Mouse (Mus musculus): ENCODE measurements around the gene Nol10.

Nol10 gene

DNA sequence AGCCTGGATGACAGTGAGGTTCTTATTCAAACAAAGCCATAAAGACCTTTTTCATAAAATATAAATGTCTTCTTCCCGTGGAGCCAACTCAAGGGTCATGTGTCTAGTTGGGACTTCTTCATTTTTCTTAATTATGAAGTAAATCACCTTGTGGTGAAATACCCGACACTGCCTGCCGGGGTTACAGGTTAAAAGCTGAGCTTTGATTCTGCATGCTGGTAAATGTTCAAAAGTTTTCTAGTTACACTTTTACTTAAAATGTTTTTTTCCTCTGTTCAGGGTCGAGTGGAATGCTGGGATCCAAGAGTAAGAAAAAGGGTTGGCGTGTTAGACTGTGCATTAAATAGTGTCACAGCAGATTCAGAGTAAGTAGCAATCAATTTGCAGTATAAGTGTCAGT, 14.1 kb downstream of the Nol10 start:
- in situ Hi-C loops (cut with MseI, MboI), result no loop called here

GRCm38 (mm10) chr12:17366981-17367380, 18.7 kb downstream of the Nol10 start:
- in situ Hi-C loops (cut with MseI, MboI), result no loop called here

DNA sequence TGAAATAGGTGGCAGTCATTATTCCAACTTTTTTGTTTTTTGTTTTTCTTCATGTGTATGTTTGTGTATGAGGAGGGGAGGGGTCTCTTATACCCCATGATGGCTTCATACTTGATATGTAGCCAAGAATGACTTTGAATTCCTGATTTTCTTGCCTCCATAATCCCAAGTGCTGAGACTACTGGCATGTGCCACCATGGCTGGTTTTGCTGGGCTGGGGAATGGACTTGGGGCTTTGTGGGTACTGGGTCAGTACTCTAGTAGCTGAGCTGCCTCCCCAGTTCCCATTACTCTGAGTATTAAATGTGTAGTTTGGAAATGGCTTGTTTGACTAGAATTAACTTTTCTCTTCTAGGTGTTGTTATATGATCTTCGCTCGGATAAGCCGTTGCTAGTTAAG, 20.9 kb downstream of the Nol10 start:
- in situ Hi-C loops (cut with MseI, MboI), result no loop called here

DNA sequence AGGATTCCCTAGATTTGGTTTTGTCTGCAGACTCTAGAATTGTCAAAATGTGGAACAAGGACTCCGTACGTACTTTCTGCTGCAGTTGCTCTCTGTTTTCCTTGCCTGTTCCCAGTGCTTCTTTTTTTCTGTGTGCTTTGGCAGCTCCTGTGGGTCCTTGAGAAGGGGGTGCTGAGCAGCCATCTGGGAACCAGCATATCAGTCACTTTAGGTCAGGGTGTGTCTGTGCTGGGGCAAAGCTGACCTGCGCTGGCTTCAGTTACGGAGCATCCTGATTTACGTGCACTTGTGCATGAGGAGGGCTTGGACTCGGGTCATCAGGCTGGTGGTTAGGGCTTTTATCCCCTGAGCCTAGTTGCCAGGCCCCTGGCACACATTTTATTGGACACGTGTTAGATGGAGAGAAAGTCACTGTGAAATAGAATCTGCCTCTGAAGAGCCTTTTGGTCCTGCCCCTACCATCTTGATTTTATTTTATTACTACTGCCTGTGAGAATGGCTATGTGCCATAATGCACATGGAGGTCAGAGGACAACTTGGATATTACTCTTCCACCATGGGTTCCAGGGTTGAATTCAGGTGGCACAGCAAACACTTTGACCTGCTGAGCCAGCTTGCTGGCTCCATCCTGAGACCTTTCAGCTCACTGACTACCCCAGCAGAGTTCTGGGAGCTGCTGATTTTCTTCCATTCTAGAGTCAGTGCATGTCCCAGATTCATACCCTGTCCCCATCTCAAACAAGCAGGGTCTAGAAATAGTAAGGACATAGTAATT, 21.5 kb downstream of the Nol10 start:
- in situ Hi-C loops (cut with MseI, MboI), result no loop called here

DNA sequence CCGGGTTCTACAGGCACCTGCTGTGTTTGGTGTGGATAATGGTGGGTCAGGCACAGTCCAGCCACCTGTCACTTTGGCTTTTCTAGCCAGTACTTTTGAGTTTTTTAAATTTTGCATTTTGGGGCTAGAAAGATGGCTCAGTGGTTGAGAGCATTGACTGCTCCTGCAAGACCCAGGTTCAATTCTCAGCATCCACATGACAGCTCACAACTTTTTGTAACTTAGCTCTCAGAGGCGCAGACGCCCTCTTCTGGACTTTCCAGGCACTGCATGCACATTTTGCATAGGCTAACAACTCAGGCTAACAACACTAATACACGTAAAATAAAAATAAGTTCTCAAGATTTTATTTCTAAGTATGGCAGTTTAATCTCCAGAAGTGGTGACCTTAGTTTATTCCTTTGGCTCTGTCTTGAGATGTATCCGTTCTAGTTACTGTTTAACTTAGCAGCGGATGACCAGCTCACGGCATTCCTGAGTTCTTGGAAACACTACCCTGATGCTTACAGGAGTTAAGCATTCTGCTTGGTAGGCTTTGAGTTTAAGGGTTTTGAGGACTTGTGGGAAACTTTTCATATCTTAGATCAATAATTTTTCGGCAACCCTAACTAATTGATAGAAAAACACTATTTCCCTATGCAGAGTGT, 23.5 kb downstream of the Nol10 start:
- in situ Hi-C loops (cut with MseI, MboI), result no loop called here

DNA sequence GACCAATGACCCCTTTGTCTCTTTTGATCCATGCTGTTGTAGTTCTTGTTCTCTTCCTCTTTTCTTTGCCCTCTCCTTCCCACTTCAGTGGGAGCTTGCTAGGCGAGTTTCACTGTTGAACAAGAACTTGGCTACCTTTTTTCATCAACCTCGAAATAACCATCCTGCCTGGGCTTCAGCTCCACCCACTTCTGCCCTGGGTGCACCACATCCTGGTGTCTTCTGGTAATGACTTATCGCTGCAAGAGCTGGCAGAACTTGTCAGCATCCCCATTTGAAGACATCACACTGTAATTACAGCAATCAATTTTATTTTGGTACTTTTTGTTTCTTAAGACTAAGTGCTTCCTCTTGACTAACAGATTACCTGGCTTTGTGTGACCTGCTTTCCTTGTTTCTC, 24.4 kb downstream of the Nol10 start:
- in situ Hi-C loops (cut with MseI, MboI), result no loop called here

DNA sequence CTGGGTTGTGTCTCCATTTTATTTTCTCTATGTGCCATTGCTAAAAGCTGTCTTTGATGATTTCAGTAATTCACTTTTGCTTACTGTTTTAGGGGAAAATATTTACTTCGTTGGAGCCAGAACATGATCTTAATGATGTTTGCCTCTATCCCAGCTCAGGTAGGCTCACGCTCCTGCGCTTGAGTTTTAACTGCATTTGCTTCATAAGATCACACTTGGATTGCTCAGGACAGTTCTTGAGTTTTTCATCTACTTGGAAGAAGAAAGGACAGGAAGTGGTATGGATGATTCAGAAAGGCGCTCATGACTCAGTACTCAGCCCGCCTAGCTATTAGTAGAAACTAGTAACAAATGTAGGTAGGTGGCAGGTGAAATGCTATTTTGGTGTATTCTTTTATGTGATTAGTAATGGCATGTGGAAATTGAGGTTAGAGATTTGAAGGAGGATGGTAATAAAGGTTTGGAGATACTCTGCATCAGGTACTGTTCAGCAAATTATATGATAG, 25.3 kb downstream of the Nol10 start:
- in situ Hi-C loops (cut with MseI, MboI), result no loop called here

DNA sequence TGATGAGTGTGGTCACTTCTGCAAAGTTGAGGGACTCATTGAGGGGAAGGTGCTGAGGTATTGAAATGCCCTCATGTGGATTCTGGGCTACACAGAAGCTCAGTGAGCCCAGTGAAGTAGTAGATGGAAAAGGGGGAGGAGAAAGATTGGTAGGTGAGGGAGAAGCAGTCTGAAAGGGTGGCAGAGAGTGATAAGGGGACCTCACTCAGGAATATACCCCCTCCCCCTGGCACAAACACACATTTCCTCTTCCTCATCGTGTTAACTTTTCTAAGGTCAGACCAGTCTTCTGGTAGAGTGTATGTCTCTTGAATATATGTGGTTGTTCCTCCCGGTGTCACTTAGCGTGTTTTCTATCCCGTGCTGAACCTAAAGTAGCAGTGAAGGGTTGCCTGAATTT, 27.0 kb downstream of the Nol10 start:
- in situ Hi-C loops (cut with MseI, MboI), result no loop called here

- in situ Hi-C loops (cut with MseI, MboI), result no loop called here
Observed at GRCm38 (mm10) chr12:17376521-17376920, 28.3 kb downstream of the Nol10 start.

DNA sequence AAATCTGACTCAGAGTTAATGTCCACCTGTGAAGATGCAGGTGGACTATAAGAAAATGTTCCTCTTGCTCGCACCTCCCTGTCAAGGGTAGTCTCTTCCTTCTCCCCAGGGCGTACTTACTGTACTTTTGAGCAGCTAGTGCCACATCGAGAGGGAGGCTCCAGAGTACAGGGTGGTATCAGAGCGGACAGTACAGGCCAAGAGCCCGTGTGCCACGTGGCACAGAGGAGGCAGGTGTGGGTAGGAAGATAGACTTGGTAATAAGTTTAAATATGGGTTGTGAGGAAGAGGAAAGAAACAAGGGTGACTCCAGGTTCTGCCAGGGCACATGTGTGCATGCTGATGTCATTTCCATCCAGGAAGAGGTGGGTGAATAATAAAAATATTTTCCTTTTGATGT, 32.7 kb downstream of the Nol10 start:
- in situ Hi-C loops (cut with MseI, MboI), result no loop called here

GRCm38 (mm10) chr12:17382759-17383158, 34.5 kb downstream of the Nol10 start:
- in situ Hi-C loops (cut with MseI, MboI), result no loop called here

- in situ Hi-C loops (cut with MseI, MboI), result no loop called here
Observed at GRCm38 (mm10) chr12:17386896-17387295, 38.6 kb downstream of the Nol10 start.

GRCm38 (mm10) chr12:17387332-17388135, 39.3 kb downstream of the Nol10 start:
- in situ Hi-C loops (cut with MseI, MboI), result no loop called here

DNA sequence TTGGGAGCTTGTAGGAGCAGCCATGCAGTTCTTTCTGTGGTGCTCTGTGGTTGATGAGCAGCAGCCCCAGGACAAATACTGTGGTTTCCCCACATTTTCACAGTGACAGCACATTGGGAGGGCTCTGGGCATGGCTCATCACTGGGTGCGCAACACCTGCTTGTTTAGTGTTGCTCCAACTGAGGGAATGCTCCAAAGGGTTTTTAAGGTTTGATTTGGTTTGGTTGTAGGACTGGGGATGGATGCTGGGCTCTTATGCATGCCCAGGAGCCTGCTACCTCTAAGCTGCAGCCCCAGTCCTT, 39.8 kb downstream of the Nol10 start:
- in situ Hi-C loops (cut with MseI, MboI), result no loop called here

GRCm38 (mm10) chr12:17390036-17390435, 41.8 kb downstream of the Nol10 start:
- in situ Hi-C loops (cut with MseI, MboI), result no loop called here

DNA sequence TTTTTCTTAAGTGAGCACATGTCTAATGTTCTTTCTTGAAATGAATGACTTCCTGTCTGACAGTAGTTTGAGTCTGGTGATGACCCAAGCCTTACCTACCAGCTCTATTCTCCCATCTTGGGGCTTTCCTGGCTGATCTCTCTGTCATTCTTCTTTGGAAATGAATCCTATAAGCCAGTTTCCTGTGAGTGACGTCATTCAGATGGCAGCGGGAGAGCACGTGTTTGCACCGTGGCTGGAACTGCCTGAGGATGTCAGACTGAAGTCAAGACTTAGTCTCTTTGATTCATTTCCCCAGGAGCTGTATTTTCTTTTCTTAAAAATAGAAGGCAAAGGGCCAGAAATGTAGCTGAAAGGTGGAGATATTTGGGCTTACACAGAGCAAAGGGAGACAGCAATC, 42.3 kb downstream of the Nol10 start:
- in situ Hi-C loops (cut with MseI, MboI), result no loop called here

DNA sequence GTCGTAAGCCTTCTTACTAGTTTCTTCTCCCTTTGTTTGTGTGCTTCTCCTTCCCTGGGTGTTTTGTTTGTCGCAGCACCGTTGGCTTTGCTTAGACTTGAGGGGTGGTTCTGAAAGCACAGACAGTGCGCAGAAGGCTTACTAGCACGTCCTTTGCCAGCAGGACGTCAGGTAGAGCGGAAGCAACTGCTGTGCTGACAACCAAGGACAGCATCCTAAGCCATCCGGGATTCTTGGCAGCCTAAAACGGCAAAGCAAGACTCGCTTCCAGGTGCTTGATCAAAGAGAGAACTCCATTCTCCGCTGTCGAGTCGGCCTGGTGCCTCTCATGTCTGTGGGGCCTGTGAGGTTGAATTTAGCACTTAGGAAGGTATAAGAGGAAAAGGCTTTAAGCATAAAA, 44.9 kb downstream of the Nol10 start:
- in situ Hi-C loops (cut with MseI, MboI), result no loop called here

DNA sequence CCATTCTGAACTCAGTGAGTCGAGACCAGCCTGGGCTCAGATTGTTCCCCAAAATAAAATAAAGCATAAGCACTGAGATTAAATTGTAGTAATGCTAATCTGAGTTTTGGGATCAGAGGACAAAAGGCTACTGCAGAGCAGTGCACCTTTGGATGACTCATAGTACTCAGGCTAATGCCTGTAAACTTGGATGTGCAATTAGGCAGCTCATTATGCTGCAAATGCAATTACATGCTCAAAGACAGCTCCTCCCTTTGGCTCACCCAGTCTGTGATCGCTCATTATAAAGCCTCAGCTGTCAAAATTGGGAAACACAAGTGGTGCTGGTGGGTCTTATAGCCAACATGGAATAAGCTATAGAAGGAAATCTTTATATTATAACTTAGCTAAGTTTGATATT, 48.9 kb downstream of the Nol10 start:
- in situ Hi-C loops (cut with MseI, MboI), result no loop called here

GRCm38 (mm10) chr12:17401419-17401818, 53.2 kb downstream of the Nol10 start:
- in situ Hi-C loops (cut with MseI, MboI), result no loop called here

- in situ Hi-C loops (cut with MseI, MboI), result no loop called here
Observed at GRCm38 (mm10) chr12:17402116-17402515, 53.9 kb downstream of the Nol10 start.

DNA sequence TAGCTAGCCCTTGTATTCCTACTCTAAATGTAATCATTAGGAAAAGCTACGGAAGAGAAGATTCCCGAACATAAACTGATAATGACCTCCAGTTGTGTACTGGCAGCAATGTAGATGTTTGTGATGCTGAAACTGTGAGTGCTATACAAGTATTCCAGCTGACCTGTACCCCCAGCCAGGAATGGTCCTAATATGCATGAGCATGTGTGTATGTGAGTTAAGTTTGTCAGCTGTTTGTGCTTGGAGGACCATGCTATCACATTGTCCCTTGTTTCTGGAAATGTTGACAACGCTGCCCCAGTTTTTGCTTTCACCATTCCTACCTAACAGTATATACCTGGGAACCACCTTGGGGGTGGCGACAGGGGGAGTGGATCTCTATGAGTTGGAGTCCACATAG, 55.7 kb downstream of the Nol10 start:
- in situ Hi-C loops (cut with MseI, MboI), result no loop called here

DNA sequence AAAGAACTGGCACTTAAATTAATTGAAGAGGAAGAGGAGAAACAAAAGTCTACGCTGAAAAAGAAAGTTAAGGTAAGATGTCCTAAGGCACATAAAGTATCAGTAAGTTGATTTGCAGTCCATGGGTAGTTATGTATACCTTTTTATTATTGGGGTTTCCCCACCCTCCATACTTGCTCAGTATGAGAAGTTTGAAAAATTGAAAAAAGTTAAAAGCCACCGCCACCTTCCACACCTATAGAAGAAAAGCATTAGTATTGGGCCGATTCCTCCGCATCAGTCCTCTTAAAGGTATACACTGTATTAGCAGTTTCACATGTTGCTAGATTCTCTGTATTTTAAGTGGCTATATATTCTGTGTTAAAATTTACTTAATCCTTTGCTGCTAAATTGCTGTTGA, 58.6 kb downstream of the Nol10 start:
- in situ Hi-C loops (cut with MseI, MboI), result no loop called here

GRCm38 (mm10) chr12:17408312-17408711, 60.1 kb downstream of the Nol10 start:
- in situ Hi-C loops (cut with MseI, MboI), result no loop called here

Measured in mouse trophoblast stem cell (cell line).